Mouse (Mus musculus) myocyte (in vitro differentiated cells): ENCODE results near the gene Specc1l. TPM values are rescaled to one million over a fixed set of nuclear protein-coding genes. Genes with fewer than 3 reads are reported as not detected.

ENCODE experiments used
- H3K27me3 ChIP-seq: one replicate; pipeline ENCODE4 v1.6.1; 2011; ENCODE audit not compliant: control insufficient read depth, insufficient read depth, insufficient read length
- H3K36me3 ChIP-seq: one replicate; pipeline ENCODE4 v1.6.1; 2011; ENCODE audit not compliant: control insufficient read depth, insufficient read depth
- H3K4me2 ChIP-seq: one replicate; pipeline ENCODE4 v1.6.1; 2011; ENCODE audit warnings: low read depth, control low read depth
- H3K4me3 ChIP-seq: one replicate; pipeline ENCODE4 v1.5.1; 2011; ENCODE audit warnings: mild to moderate bottlenecking, control low read depth, moderate library complexity
- H3K79me2 ChIP-seq: one replicate; pipeline ENCODE4 v1.6.1; 2011; ENCODE audit not compliant: control insufficient read depth, insufficient read depth
- H3ac ChIP-seq: one replicate; pipeline ENCODE4 v1.6.1; 2011; ENCODE audit not compliant: control insufficient read depth, insufficient read length
- CEBPB ChIP-seq: IDR thresholded peaks from 2 replicates; pipeline ENCODE4 v1.6.1; 2011; ENCODE audit warnings: mild to moderate bottlenecking, moderate library complexity; ENCODE audit not compliant: poor library complexity, insufficient read depth, severe bottlenecking
- E2F4 ChIP-seq: IDR thresholded peaks from one replicate; pipeline ENCODE4 v1.6.1; 2011; ENCODE audit warnings: mild to moderate bottlenecking, control low read depth, moderate library complexity; ENCODE audit not compliant: insufficient read depth
- MAX ChIP-seq: IDR thresholded peaks from one replicate; pipeline ENCODE4 v1.6.1; 2011; ENCODE audit warnings: low read depth, mild to moderate bottlenecking, control low read depth
- MYOD1 ChIP-seq, 3 experiments: IDR thresholded peaks; one replicate each; pipeline ENCODE4 v1.6.1; 2011; ENCODE audit warnings: control low read depth in 2 of 3, low read depth in 2 of 3, mild to moderate bottlenecking in 2 of 3, moderate library complexity in 1 of 3; ENCODE audit not compliant: insufficient read length in 2 of 3, control insufficient read depth in 1 of 3
- MYOG ChIP-seq, 3 experiments: IDR thresholded peaks; one replicate each; pipeline ENCODE4 v1.6.1; 2011; ENCODE audit warnings: control low read depth in 2 of 3, low read depth in 2 of 3, mild to moderate bottlenecking in 2 of 3; ENCODE audit not compliant: insufficient read length in 2 of 3, control insufficient read depth in 1 of 3, insufficient read depth in 1 of 3
- POLR2A ChIP-seq: IDR thresholded peaks from one replicate; pipeline ENCODE4 v1.6.1; 2011; ENCODE audit warnings: low read depth, mild to moderate bottlenecking, control low read depth, moderate library complexity; ENCODE audit not compliant: insufficient read length
- POLR2AphosphoS2 ChIP-seq: IDR thresholded peaks from one replicate; pipeline ENCODE4 v1.6.1; 2011; ENCODE audit warnings: low read depth, control low read depth; ENCODE audit not compliant: insufficient read length
- REST ChIP-seq: IDR thresholded peaks from one replicate; pipeline ENCODE4 v1.6.1; 2011; ENCODE audit warnings: mild to moderate bottlenecking, control low read depth, moderate library complexity; ENCODE audit not compliant: insufficient read depth, insufficient read length
- SRF ChIP-seq: IDR thresholded peaks from one replicate; pipeline ENCODE4 v1.6.1; 2011; ENCODE audit warnings: low read depth; ENCODE audit not compliant: control insufficient read depth, insufficient read length
- TCF12 ChIP-seq: IDR thresholded peaks from one replicate; pipeline ENCODE4 v1.6.1; 2011; ENCODE audit warnings: mild to moderate bottlenecking, control low read depth; ENCODE audit not compliant: poor library complexity, insufficient read depth, severe bottlenecking
- TCF3 ChIP-seq: IDR thresholded peaks from one replicate; pipeline ENCODE4 v1.6.1; 2011; ENCODE audit warnings: low read depth, control low read depth; ENCODE audit not compliant: insufficient read length
- USF1 ChIP-seq: IDR thresholded peaks from one replicate; pipeline ENCODE4 v1.6.1; 2011; ENCODE audit warnings: low read depth, mild to moderate bottlenecking, control low read depth, moderate library complexity
- polyA plus RNA-seq: library from polyadenylated mRNA; unstranded; fragments of >200 nt; fragmentation: generic; extraction: Trizol; gene quantifications from one replicate; pipeline ENCODE4 v1.2.1, GENCODE M21; 2012; ENCODE audit warnings: missing spikeins

Gene Specc1l
- polyA plus RNA-seq, 1 experiment: 20.4 TPM

GRCm38 (mm10) chr10:75230572-75230971 is 18.7 kb downstream of the Specc1l start:
- Histone ChIP-seq H3K4me2 (no peak overlapping the region), H3K36me3 (peaks cover 10% of the 10 kb centered on the region), H3K4me3 (no peak overlapping the region), H3K27me3 (no peaks in the 10 kb centered on the region), H3ac (no peak overlapping the region), H3K79me2 (peaks cover 62% of the 10 kb centered on the region)
- TF ChIP-seq SRF (no peak), MAX (no peak), CEBPB (no peak), POLR2AphosphoS2 (no peak), POLR2A (no peak), USF1 (no peak), TCF3 (no peak), MYOD1 (IDR thresholded peaks at IDR 0.05; ENCODE audit: control insufficient read depth in 1 of 3, insufficient read length in 2 of 3, low read depth in 2 of 3) (no peak), REST (no peak), E2F4 (no peak), TCF12 (no peak), MYOG (IDR thresholded peaks at IDR 0.05; ENCODE audit: control insufficient read depth in 1 of 3, insufficient read depth in 1 of 3, insufficient read length in 2 of 3, low read depth in 2 of 3) (no peak)

- peaks cover 10% of the 10 kb centered on the region for H3K36me3 ChIP-seq
- TF ChIP-seq MYOD1 (IDR thresholded peaks at IDR 0.05; ENCODE audit: control insufficient read depth in 1 of 3, insufficient read length in 2 of 3, low read depth in 2 of 3) (no peak), TCF12 (no peak), POLR2A (no peak), E2F4 (no peak), TCF3 (no peak), SRF (no peak), CEBPB (no peak), REST (no peak), POLR2AphosphoS2 (no peak), MYOG (IDR thresholded peaks at IDR 0.05; ENCODE audit: control insufficient read depth in 1 of 3, insufficient read depth in 1 of 3, insufficient read length in 2 of 3, low read depth in 2 of 3) (no peak), MAX (no peak), USF1 (no peak)
Observed at GRCm38 (mm10) chr10:75231876-75232275, 20.0 kb downstream of the Specc1l start.

GRCm38 (mm10) chr10:75232612-75233155 is 20.8 kb downstream of the Specc1l start:
- TF ChIP-seq REST (no peak), POLR2A (no peak), SRF (no peak), CEBPB (no peak), POLR2AphosphoS2 (no peak), E2F4 (no peak), USF1 (no peak), MAX (no peak), TCF3 (no peak), MYOD1 (IDR thresholded peaks at IDR 0.05; ENCODE audit: control insufficient read depth in 1 of 3, insufficient read length in 2 of 3, low read depth in 2 of 3) (no peak), MYOG (IDR thresholded peaks at IDR 0.05; ENCODE audit: control insufficient read depth in 1 of 3, insufficient read depth in 1 of 3, insufficient read length in 2 of 3, low read depth in 2 of 3) (no peak), TCF12 (no peak)
- no peak overlapping the region for H3K4me2 ChIP-seq
- no peak overlapping the region for H3K4me3 ChIP-seq
- peaks cover 47% of the 10 kb centered on the region for H3K79me2 ChIP-seq
- H3K36me3 ChIP-seq: peaks cover 10% of the 10 kb centered on the region
- no peaks in the 10 kb centered on the region for H3K27me3 ChIP-seq
- no peak overlapping the region for H3ac ChIP-seq

More at GRCm38 (mm10) chr10:75231876-75232275, 20.0 kb downstream of the Specc1l start:
- H3K79me2 ChIP-seq: peaks cover 55% of the 10 kb centered on the region
- H3ac ChIP-seq: no peak overlapping the region
- no peaks in the 10 kb centered on the region for H3K27me3 ChIP-seq
- H3K4me2 ChIP-seq: no peak overlapping the region
- no peak overlapping the region for H3K4me3 ChIP-seq

- H3K36me3 ChIP-seq: peaks cover 14% of the 10 kb centered on the region
- H3ac ChIP-seq: no peak overlapping the region
Observed at GRCm38 (mm10) chr10:75233489-75233888, 21.6 kb downstream of the Specc1l start.

More at GRCm38 (mm10) chr10:75233489-75233888, 21.6 kb downstream of the Specc1l start:
- Histone ChIP-seq H3K27me3 (no peaks in the 10 kb centered on the region), H3K79me2 (peaks cover 39% of the 10 kb centered on the region), H3K4me3 (no peak overlapping the region), H3K4me2 (no peak overlapping the region)
- TF ChIP-seq MYOD1 (IDR thresholded peaks at IDR 0.05; ENCODE audit: control insufficient read depth in 1 of 3, insufficient read length in 2 of 3, low read depth in 2 of 3): peak in 2 of 3 experiments; percentile 58 to 59
- no peak for TF ChIP-seq MAX
- TF ChIP-seq POLR2A: no peak
- TF ChIP-seq SRF: no peak
